Mouse (Mus musculus): Measurements from ENCODE around the gene Gh. TPM values are rescaled to one million over a fixed set of nuclear protein-coding genes. Genes with fewer than 3 reads are reported as not detected.
A peak's percentile ranks its signal among the peaks of the same experiment; 100 is the strongest.

Gene Gh
- polyA plus RNA-seq, 2 experiments: not detected

- DNase-seq (ENCODE audit: low read depth in 3 of 3, low spot score in 3 of 3) (no peak), ATAC-seq (ENCODE audit: insufficient read depth) (no peak)
- Histone ChIP-seq H3K9ac (replicated peaks) (peak overlapping the region; percentile 93), H3K4me3 (ENCODE audit: insufficient read depth in 1 of 2, low read depth in 2 of 2, low read length in 2 of 2) (peak overlapping the region; percentile 95 to 99), H3K4me1 (replicated peaks; ENCODE audit: control insufficient read depth in 2 of 2, insufficient read depth in 2 of 2, low read length in 1 of 2) (peaks cover 11 to 17% of the 10 kb centered on the region in 2 experiments), H3K36me3 (replicated peaks; ENCODE audit: control insufficient read depth, insufficient read depth, low read depth) (peaks cover 37% of the 10 kb centered on the region), H3K9me3 (ENCODE audit: control insufficient read depth, low read length) (no peaks in the 10 kb centered on the region), H3K27ac (peak overlapping the region; percentile 58), H3K4me2 (ENCODE audit: low read depth) (peak overlapping the region; percentile 79), H3K27me3 (ENCODE audit: control insufficient read depth, insufficient read depth, low read length) (no peaks in the 10 kb centered on the region)
- 41% methylated on average over 5 of the region's 5 CpGs for WGBS (ENCODE audit: insufficient replicate concordance)
- TF ChIP-seq EP300 (IDR thresholded peaks at IDR 0.05; ENCODE audit: low read depth) (no peak), CTCF (IDR thresholded peaks at IDR 0.05; ENCODE audit: low read depth) (no peak)
Measured at GRCm38 (mm10) chr11:106256775-106257174, 44.9 kb downstream of the Gh start.

GRCm38 (mm10) chr11:106255685-106256451 is 45.8 kb downstream of the Gh start, which contains the start of the genes Ftsj3 and Psmc5:
Gene Ftsj3, minus strand, starts transcription at chr11:106256079.
Gene Psmc5, plus strand, starts transcription at chr11:106256154.
- Histone ChIP-seq H3K36me3 (replicated peaks; ENCODE audit: control insufficient read depth, insufficient read depth, low read depth) (peaks cover 38% of the 10 kb centered on the region), H3K4me1 (replicated peaks; ENCODE audit: control insufficient read depth in 2 of 2, insufficient read depth in 2 of 2, low read length in 1 of 2) (peaks cover 11 to 17% of the 10 kb centered on the region in 2 experiments), H3K27ac (peak within 1 kb of the TSS; percentile 58), H3K4me2 (ENCODE audit: low read depth) (peak within 1 kb of the TSS; percentile 79), H3K4me3 (ENCODE audit: insufficient read depth in 1 of 2, low read depth in 2 of 2, low read length in 2 of 2) (peak within 1 kb of the TSS; percentile 95 to 99), H3K9ac (replicated peaks) (peak within 1 kb of the TSS; percentile 93), H3K27me3 (ENCODE audit: control insufficient read depth, insufficient read depth, low read length) (no peaks in the 10 kb centered on the region), H3K9me3 (ENCODE audit: control insufficient read depth, low read length) (no peaks in the 10 kb centered on the region)
- peak; percentile 91 to 93 (median 92) for DNase-seq (ENCODE audit: low read depth in 3 of 3, low spot score in 3 of 3)
- TF ChIP-seq EP300 (IDR thresholded peaks at IDR 0.05; ENCODE audit: low read depth) (no peak), CTCF (IDR thresholded peaks at IDR 0.05; ENCODE audit: low read depth) (peak; percentile 65)
- WGBS (ENCODE audit: insufficient replicate concordance): under 1% methylated on average over 42 of the region's 42 CpGs
- peak; percentile 97 for ATAC-seq (ENCODE audit: insufficient read depth)

GRCm38 (mm10) chr11:106255174-106255573 is 46.5 kb downstream of the Gh start:
- DNase-seq (ENCODE audit: low read depth in 3 of 3, low spot score in 3 of 3): no peak

DNA sequence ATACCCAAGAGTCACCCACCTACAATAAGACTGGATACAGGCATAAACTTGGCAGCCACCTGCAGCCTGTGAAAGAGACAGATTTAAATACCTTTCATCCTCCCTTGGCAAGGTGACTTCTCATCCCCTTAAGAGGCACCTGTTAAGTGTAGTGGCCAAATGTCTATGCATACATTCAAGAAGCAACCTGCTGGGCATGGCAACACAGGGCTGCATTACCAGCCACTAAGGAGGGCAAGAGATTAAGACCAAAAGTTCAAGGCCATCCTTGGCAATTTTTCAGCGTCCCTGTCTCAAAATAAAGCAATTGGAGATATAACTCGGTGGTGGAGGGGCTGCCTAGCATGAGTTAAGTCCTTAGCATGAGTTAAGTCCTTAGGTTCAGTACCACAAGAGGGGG is 46.9 kb downstream of the Gh start:
- no peak for DNase-seq (ENCODE audit: low read depth in 3 of 3, low spot score in 3 of 3)
- WGBS (ENCODE audit: insufficient replicate concordance): 10% methylated on average over 2 of the region's 2 CpGs
- Histone ChIP-seq H3K4me2 (ENCODE audit: low read depth) (peak overlapping the region; percentile 79), H3K4me1 (replicated peaks; ENCODE audit: control insufficient read depth in 2 of 2, insufficient read depth in 2 of 2, low read length in 1 of 2) (peaks cover 11 to 17% of the 10 kb centered on the region in 2 experiments), H3K9ac (replicated peaks) (peak overlapping the region; percentile 93), H3K9me3 (ENCODE audit: control insufficient read depth, low read length) (no peaks in the 10 kb centered on the region), H3K27ac (no peak overlapping the region), H3K4me3 (ENCODE audit: insufficient read depth in 1 of 2, low read depth in 2 of 2, low read length in 2 of 2) (peak overlapping the region; percentile 95 to 99), H3K27me3 (ENCODE audit: control insufficient read depth, insufficient read depth, low read length) (no peaks in the 10 kb centered on the region), H3K36me3 (replicated peaks; ENCODE audit: control insufficient read depth, insufficient read depth, low read depth) (peaks cover 49% of the 10 kb centered on the region)
- TF ChIP-seq EP300 (IDR thresholded peaks at IDR 0.05; ENCODE audit: low read depth) (no peak), CTCF (IDR thresholded peaks at IDR 0.05; ENCODE audit: low read depth) (no peak)
- ATAC-seq (ENCODE audit: insufficient read depth): no peak

More at GRCm38 (mm10) chr11:106255174-106255573, 46.5 kb downstream of the Gh start:
- H3K27me3 ChIP-seq (ENCODE audit: control insufficient read depth, insufficient read depth, low read length): no peaks in the 10 kb centered on the region
- peak overlapping the region; percentile 95 to 99 for H3K4me3 ChIP-seq (ENCODE audit: insufficient read depth in 1 of 2, low read depth in 2 of 2, low read length in 2 of 2)
- WGBS (ENCODE audit: insufficient replicate concordance): under 1% methylated on average over 22 of the region's 22 CpGs
- H3K4me2 ChIP-seq (ENCODE audit: low read depth): peak overlapping the region; percentile 79
- TF ChIP-seq EP300 (IDR thresholded peaks at IDR 0.05; ENCODE audit: low read depth): no peak
- 0 out of 2 replicates have a peak, but pooled peaks have one; percentile 3 for TF ChIP-seq CTCF (IDR thresholded peaks at IDR 0.05; ENCODE audit: low read depth)
- no peak for ATAC-seq (ENCODE audit: insufficient read depth)
- H3K9me3 ChIP-seq (ENCODE audit: control insufficient read depth, low read length): no peaks in the 10 kb centered on the region
- peak overlapping the region; percentile 93 for H3K9ac ChIP-seq (replicated peaks)
- peaks cover 45% of the 10 kb centered on the region for H3K36me3 ChIP-seq (replicated peaks; ENCODE audit: control insufficient read depth, insufficient read depth, low read depth)
- peaks cover 11 to 17% of the 10 kb centered on the region in 2 experiments for H3K4me1 ChIP-seq (replicated peaks; ENCODE audit: control insufficient read depth in 2 of 2, insufficient read depth in 2 of 2, low read length in 1 of 2)
- no peak overlapping the region; the same call in none of the 2 replicates for H3K27ac ChIP-seq

Other genes starting within 250 kb of the Gh start
- gene Taco1, start 235.8 kb downstream of the Gh start, polyA plus RNA-seq (2012; rRNA removed): 7.3 and 10.0 TPM in 2 replicates
- gene Taco1, start 235.8 kb downstream of the Gh start, polyA plus RNA-seq (2014; fragmentation: Nextera tagmentation; extraction: Ambion mirVana): 4.8 and 5.2 TPM in 2 replicates
- 5.2 and 5.5 TPM in 2 replicates for gene Map3k3, start 217.3 kb downstream of the Gh start, polyA plus RNA-seq (2012; rRNA removed)
- 3.8 and 5.4 TPM in 2 replicates for gene Map3k3, start 217.3 kb downstream of the Gh start, polyA plus RNA-seq (2014; fragmentation: Nextera tagmentation; extraction: Ambion mirVana)
- gene Gm10840, start 141.0 kb downstream of the Gh start, polyA plus RNA-seq (2012; rRNA removed): not detected in 2 replicates
- gene Gm10840, start 141.0 kb downstream of the Gh start, polyA plus RNA-seq (2014; fragmentation: Nextera tagmentation; extraction: Ambion mirVana): not detected in 2 replicates
- 17.3 and 26.7 TPM in 2 replicates for gene Limd2, start 141.0 kb downstream of the Gh start, polyA plus RNA-seq (2012; rRNA removed)
- 57.8 and 59.4 TPM in 2 replicates for gene Limd2, start 141.0 kb downstream of the Gh start, polyA plus RNA-seq (2014; fragmentation: Nextera tagmentation; extraction: Ambion mirVana)
- gene Strada, start 99.7 kb downstream of the Gh start, polyA plus RNA-seq (2012; rRNA removed): 9.1 and 9.4 TPM in 2 replicates
- gene Strada, start 99.7 kb downstream of the Gh start, polyA plus RNA-seq (2014; fragmentation: Nextera tagmentation; extraction: Ambion mirVana): 6.9 and 8.8 TPM in 2 replicates
- 11.6 and 19.0 TPM in 2 replicates for gene Ccdc47, start 85.5 kb downstream of the Gh start, polyA plus RNA-seq (2012; rRNA removed)
- 27.5 and 29.2 TPM in 2 replicates for gene Ccdc47, start 85.5 kb downstream of the Gh start, polyA plus RNA-seq (2014; fragmentation: Nextera tagmentation; extraction: Ambion mirVana)
- gene Ddx42, start 84.9 kb downstream of the Gh start, polyA plus RNA-seq (2012; rRNA removed): 7.8 and 13.5 TPM in 2 replicates
- 20.7 and 22.8 TPM in 2 replicates for gene Ddx42, start 84.9 kb downstream of the Gh start, polyA plus RNA-seq (2014; fragmentation: Nextera tagmentation; extraction: Ambion mirVana)
- gene Ftsj3, start 45.8 kb downstream of the Gh start, polyA plus RNA-seq (2012; rRNA removed): 15.5 and 25.7 TPM in 2 replicates
- 36.8 and 40.1 TPM in 2 replicates for gene Ftsj3, start 45.8 kb downstream of the Gh start, polyA plus RNA-seq (2014; fragmentation: Nextera tagmentation; extraction: Ambion mirVana)
- 59.6 and 107 TPM in 2 replicates for gene Psmc5, start 45.7 kb downstream of the Gh start, polyA plus RNA-seq (2012; rRNA removed)
- 123 and 132 TPM in 2 replicates for gene Psmc5, start 45.7 kb downstream of the Gh start, polyA plus RNA-seq (2014; fragmentation: Nextera tagmentation; extraction: Ambion mirVana)
- 38.8 and 39.1 TPM in 2 replicates for gene Smarcd2, start 28.9 kb downstream of the Gh start, polyA plus RNA-seq (2012; rRNA removed)
- 23.9 and 29.0 TPM in 2 replicates for gene Smarcd2, start 28.9 kb downstream of the Gh start, polyA plus RNA-seq (2014; fragmentation: Nextera tagmentation; extraction: Ambion mirVana)
- gene Tcam1, start 25.2 kb downstream of the Gh start, polyA plus RNA-seq (2012; rRNA removed): 0.17 and 0.20 TPM in 2 replicates
- gene Tcam1, start 25.2 kb downstream of the Gh start, polyA plus RNA-seq (2014; fragmentation: Nextera tagmentation; extraction: Ambion mirVana): 0.09 and 0.18 TPM in 2 replicates
- gene Cd79b, start 12.9 kb upstream of the Gh start, polyA plus RNA-seq (2012; rRNA removed): 3.1 and 3.7 TPM in 2 replicates
- 4.5 and 4.9 TPM in 2 replicates for gene Cd79b, start 12.9 kb upstream of the Gh start, polyA plus RNA-seq (2014; fragmentation: Nextera tagmentation; extraction: Ambion mirVana)
- gene Scn4a, start 51.4 kb upstream of the Gh start, polyA plus RNA-seq (2012; rRNA removed): 0.01 and 0.02 TPM in 2 replicates
- not detected in 2 replicates for gene Scn4a, start 51.4 kb upstream of the Gh start, polyA plus RNA-seq (2014; fragmentation: Nextera tagmentation; extraction: Ambion mirVana)
- gene Prr29, start 63.6 kb upstream of the Gh start, polyA plus RNA-seq (2012; rRNA removed): not detected in 2 replicates
- gene Prr29, start 63.6 kb upstream of the Gh start, polyA plus RNA-seq (2014; fragmentation: Nextera tagmentation; extraction: Ambion mirVana): not detected in 2 replicates
- 9.4 and 13.0 TPM in 2 replicates for gene Icam2, start 86.2 kb upstream of the Gh start, polyA plus RNA-seq (2012; rRNA removed)
- gene Icam2, start 86.2 kb upstream of the Gh start, polyA plus RNA-seq (2014; fragmentation: Nextera tagmentation; extraction: Ambion mirVana): 12.1 and 16.3 TPM in 2 replicates
- gene Ern1, start 186.0 kb upstream of the Gh start, polyA plus RNA-seq (2012; rRNA removed): 4.3 and 4.6 TPM in 2 replicates
- 2.9 and 3.3 TPM in 2 replicates for gene Ern1, start 186.0 kb upstream of the Gh start, polyA plus RNA-seq (2014; fragmentation: Nextera tagmentation; extraction: Ambion mirVana)